Mouse (Mus musculus) kidney, postnatal 0 days (tissue): ENCODE results near the gene Slc7a6. TPM values are rescaled to one million over a fixed set of nuclear protein-coding genes. Genes with fewer than 3 reads are reported as not detected.

Experiments
- ATAC-seq: fragments of 200-750 bp; cut with Nextera tagmentation; replicated peaks from 2 replicates; pipeline ENCODE4 v1.8.0; 2017; ENCODE audit warnings: low read depth, moderate number of reproducible peaks, moderate TSS enrichment, moderate library complexity; ENCODE audit not compliant: low FRiP score
- DNase-seq: peaks from one replicate; pipeline ENCODE4 v3.0.0-alpha.2; 2016; ENCODE audit warnings: low spot score
- H3K27ac ChIP-seq: fragments of 300-500 bp; sonication (generic); 2 replicates; pipeline ENCODE4 v1.5.1; 2014; ENCODE audit warnings: mild to moderate bottlenecking
- H3K27me3 ChIP-seq: fragments of 300-500 bp; sonication (generic); 2 replicates; pipeline ENCODE4 v1.6.1; 2014; ENCODE audit warnings: low read length, mixed read lengths; ENCODE audit not compliant: insufficient read depth
- H3K36me3 ChIP-seq: fragments of 300-500 bp; sonication (generic); 2 replicates; pipeline ENCODE4 v1.6.1; 2014; ENCODE audit warnings: low read length, mixed read lengths; ENCODE audit not compliant: insufficient read depth
- H3K4me1 ChIP-seq: fragments of 300-500 bp; sonication (generic); replicated peaks from 2 replicates; pipeline ENCODE4 v1.6.1; 2014; ENCODE audit warnings: antibody characterized with exemption, low read length, mixed read lengths; ENCODE audit not compliant: insufficient read depth
- H3K4me2 ChIP-seq: fragments of 300-500 bp; sonication (generic); 2 replicates; pipeline ENCODE4 v1.6.1; 2014; ENCODE audit warnings: mild to moderate bottlenecking, low read length, moderate library complexity, mixed read lengths
- H3K4me3 ChIP-seq: fragments of 300-500 bp; sonication (generic); replicated peaks from 2 replicates; pipeline ENCODE4 v1.5.1; 2014; ENCODE audit warnings: low read depth, low read length
- H3K9ac ChIP-seq: fragments of 300-500 bp; sonication (generic); 2 replicates; pipeline ENCODE4 v1.6.1; 2014; ENCODE audit warnings: low read depth, low read length
- H3K9me3 ChIP-seq: fragments of 300-500 bp; sonication (generic); replicated peaks from 2 replicates; pipeline ENCODE4 v1.6.1; 2016; ENCODE audit warnings: low read length, inconsistent platforms, mixed read lengths
- CTCF ChIP-seq: IDR thresholded peaks from 2 replicates; pipeline ENCODE4 v1.5.1; 2016; ENCODE audit warnings: antibody characterized with exemption, low read depth, mild to moderate bottlenecking, moderate library complexity
- WGBS: fragments of 180-500 bp; shearing (Covaris S2); extraction: QIAGEN DNeasy Blood & Tissue Kit; methylation state at CpG from one replicate; pipeline ENCODE4 v1.1.7; 2014; 5-methylcytosine and 5-hydroxymethylcytosine counted together
- polyA plus RNA-seq: library from polyadenylated mRNA; unstranded; fragments of >200 nt; fragmentation: Nextera tagmentation; extraction: Ambion mirVana; gene quantifications from 2 replicates; pipeline ENCODE4 v1.2.1, GENCODE M21; 2015

The Slc7a6 gene
- polyA plus RNA-seq: 61.0 and 61.6 TPM in 2 replicates

DNA sequence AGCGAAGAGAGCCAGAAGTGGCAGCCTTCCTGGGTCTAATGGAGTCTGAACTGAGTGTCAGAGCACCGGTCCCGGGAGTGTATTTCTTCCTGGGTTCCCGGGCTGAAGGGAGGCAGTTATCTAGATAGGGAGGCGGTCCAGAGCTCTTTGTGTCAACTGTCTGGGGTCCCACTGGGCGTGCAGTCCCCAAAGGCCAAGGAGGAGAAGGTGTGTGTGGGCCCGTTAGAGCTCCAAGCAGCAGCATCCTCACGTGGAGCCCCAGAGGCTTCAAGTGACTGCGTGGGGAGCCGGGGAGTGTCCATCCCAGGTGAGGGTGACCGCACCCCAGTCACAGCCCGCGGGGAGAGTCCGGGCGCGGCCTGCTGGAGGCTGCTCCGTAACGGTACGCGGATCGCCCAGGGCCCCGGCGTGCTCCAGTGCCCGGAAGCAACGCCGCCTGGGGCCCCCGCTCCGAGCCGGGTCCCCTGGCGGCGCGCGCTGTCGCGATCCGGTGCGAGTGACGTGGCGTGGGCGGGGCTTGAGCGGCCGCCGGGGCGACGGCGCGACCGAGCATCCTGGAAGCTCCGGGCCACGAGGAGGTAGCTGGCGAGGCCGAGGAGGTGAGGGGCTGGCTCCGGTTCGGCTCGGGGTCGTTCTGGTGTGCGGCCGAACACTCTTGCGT, at the start of gene Slc7a6:
Slc7a6 (plus strand) TSS at position 502 of the 661 bp plus-strand sequence.
- TF ChIP-seq CTCF: no peak
- H3K9ac ChIP-seq: peak within 1 kb of the TSS; percentile 73
- H3K4me2 ChIP-seq: peak within 1 kb of the TSS; percentile 98
- WGBS: under 1% methylated on average over 58 of the region's 59 CpGs
- peak; percentile 80 for DNase-seq
- peak within 1 kb of the TSS; percentile 67 for H3K27ac ChIP-seq
- no peaks in the 10 kb centered on the region for H3K9me3 ChIP-seq
- H3K4me3 ChIP-seq: peak within 1 kb of the TSS; percentile 81
- H3K36me3 ChIP-seq: peaks cover 3% of the 10 kb centered on the region; the same call in 1 of the 2 replicates
- no peaks in the 10 kb centered on the region; the same call in 1 of the 2 replicates for H3K4me1 ChIP-seq
- H3K27me3 ChIP-seq: no peaks in the 10 kb centered on the region
- peak; percentile 84 for ATAC-seq

DNA sequence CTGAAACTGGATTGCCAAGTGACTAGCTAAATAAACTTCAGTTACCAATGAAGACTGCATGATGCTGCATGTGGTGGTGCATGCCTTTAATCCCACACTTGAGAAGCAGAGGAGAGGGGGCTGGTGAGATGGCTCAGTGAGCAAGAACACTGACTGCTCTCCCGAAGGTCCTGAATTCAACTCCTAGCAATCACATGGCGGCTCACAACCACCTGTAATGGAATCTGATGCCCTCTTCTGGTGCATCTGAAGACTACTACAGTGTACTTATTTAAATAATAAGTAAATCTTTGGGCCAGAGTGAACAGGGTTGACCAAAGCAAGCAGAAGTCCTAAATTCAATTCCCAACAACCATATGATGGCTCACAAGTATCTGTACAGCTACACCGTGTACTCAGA, 45.2 kb upstream of the Slc7a6 start:
- H3K36me3 ChIP-seq: 0 out of 2 replicates have a peak, but pooled peaks cover 2% of the 10 kb centered on the region

DNA sequence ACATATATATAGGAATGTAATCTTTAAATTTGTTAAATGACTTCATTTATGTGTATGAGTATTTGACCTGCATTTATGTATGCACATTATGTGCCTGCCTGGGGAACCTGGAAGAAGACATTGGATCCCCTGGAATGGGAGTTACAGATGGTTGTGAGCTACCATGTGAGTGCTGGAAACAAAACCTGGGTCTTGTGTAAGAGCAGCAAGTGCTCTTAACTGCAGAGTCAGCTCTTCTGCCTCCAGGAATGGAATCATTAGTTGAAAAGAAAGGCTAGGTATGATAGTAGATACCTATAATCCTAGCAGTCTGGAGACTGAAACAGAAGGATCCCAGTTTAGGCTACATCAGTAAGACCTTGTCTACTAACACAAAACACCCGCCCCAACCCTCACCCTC, 42.6 kb upstream of the Slc7a6 start:
- Histone ChIP-seq H3K27me3 (no peaks in the 10 kb centered on the region), H3K4me3 (no peak overlapping the region), H3K4me1 (no peaks in the 10 kb centered on the region), H3K4me2 (no peak overlapping the region), H3K9me3 (no peaks in the 10 kb centered on the region), H3K27ac (no peak overlapping the region), H3K36me3 (peaks cover 16% of the 10 kb centered on the region), H3K9ac (no peak overlapping the region)
- no peak for ATAC-seq
- 100% methylated on average over 1 of the region's 1 CpGs for WGBS
- no peak for DNase-seq
- no peak for TF ChIP-seq CTCF

More for the DNA sequence above, 45.2 kb upstream of the Slc7a6 start:
- DNase-seq (no peak), ATAC-seq (no peak)
- no peak overlapping the region for H3K4me2 ChIP-seq
- WGBS: 85% methylated on average over 3 of the region's 3 CpGs
- no peak; the same call in 1 of the 2 replicates for TF ChIP-seq CTCF
- H3K9me3 ChIP-seq: no peaks in the 10 kb centered on the region
- no peaks in the 10 kb centered on the region for H3K27me3 ChIP-seq
- no peak overlapping the region for H3K9ac ChIP-seq
- no peaks in the 10 kb centered on the region for H3K4me1 ChIP-seq
- no peak overlapping the region for H3K27ac ChIP-seq
- no peak overlapping the region for H3K4me3 ChIP-seq

GRCm38 (mm10) chr8:106127054-106127453, 41.6 kb upstream of the Slc7a6 start:
- H3K27ac ChIP-seq: no peak overlapping the region
- H3K27me3 ChIP-seq: no peaks in the 10 kb centered on the region
- DNase-seq (no peak), ATAC-seq (no peak)
- no peak overlapping the region for H3K9ac ChIP-seq
- 0 out of 2 replicates have a peak, but pooled peaks have one; percentile 12 for TF ChIP-seq CTCF
- no peak overlapping the region for H3K4me2 ChIP-seq
- no peak overlapping the region for H3K4me3 ChIP-seq
- H3K36me3 ChIP-seq: peaks cover 22% of the 10 kb centered on the region
- H3K9me3 ChIP-seq: no peaks in the 10 kb centered on the region
- WGBS: 64% methylated on average over 3 of the region's 3 CpGs
- no peaks in the 10 kb centered on the region for H3K4me1 ChIP-seq

- Histone ChIP-seq H3K4me2 (no peak overlapping the region), H3K4me3 (no peak overlapping the region), H3K9me3 (no peaks in the 10 kb centered on the region), H3K27me3 (no peaks in the 10 kb centered on the region), H3K4me1 (no peaks in the 10 kb centered on the region), H3K27ac (no peak overlapping the region), H3K9ac (no peak overlapping the region), H3K36me3 (peaks cover 31% of the 10 kb centered on the region)
- no peak for ATAC-seq
- TF ChIP-seq CTCF: no peak
- WGBS: 89% methylated on average over 10 of the region's 10 CpGs
- DNase-seq: no peak
Observed at GRCm38 (mm10) chr8:106127882-106128410, 40.7 kb upstream of the Slc7a6 start.

DNA sequence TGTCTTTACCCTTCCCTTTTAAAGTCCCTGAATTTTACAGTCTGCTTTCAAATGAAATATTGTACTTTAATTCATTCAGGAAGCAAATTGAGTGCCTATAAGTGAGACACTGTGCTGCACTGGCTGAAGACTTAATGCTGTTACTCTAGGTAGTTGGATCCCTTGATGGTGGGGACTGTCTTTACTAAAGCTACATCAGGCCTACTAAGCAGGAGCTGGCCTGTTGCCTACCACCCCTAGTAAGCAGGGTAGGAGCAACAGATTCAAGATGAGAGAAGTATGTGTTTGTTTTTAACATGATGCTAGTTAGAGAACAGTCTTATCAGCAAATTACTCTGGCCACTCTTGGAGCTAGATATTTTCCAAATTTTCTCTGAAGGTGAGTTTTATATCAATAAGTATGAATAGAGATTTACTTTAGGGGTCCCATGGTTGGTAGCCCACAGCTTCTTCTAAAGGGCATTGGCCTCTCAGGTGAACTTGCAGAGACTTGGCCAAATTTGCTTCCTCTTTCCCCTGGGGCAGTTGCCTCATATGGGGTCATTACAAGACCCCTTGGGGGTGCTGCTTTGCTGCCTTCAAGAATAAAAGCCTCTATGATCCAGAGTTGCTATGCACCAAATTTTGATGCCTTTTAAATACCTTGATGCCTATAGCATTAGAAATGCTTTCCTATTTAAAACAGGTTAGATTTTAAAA, 39.3 kb upstream of the Slc7a6 start:
- no peak for ATAC-seq
- Histone ChIP-seq H3K27ac (no peak overlapping the region), H3K27me3 (no peaks in the 10 kb centered on the region), H3K4me3 (no peak overlapping the region), H3K36me3 (peaks cover 31% of the 10 kb centered on the region), H3K4me2 (no peak overlapping the region), H3K9ac (no peak overlapping the region), H3K9me3 (no peaks in the 10 kb centered on the region), H3K4me1 (no peaks in the 10 kb centered on the region; the same call in 1 of the 2 replicates)
- DNase-seq: no peak
- TF ChIP-seq CTCF: no peak
